Mouse (Mus musculus): ENCODE measurements around the gene Tecta.
A peak's percentile ranks its signal among the peaks of the same experiment; 100 is the strongest.

Tecta gene

GRCm38 (mm10) chr9:42385656-42386055 is 14.1 kb downstream of the Tecta start:
- DNase-seq: no peak

DNA sequence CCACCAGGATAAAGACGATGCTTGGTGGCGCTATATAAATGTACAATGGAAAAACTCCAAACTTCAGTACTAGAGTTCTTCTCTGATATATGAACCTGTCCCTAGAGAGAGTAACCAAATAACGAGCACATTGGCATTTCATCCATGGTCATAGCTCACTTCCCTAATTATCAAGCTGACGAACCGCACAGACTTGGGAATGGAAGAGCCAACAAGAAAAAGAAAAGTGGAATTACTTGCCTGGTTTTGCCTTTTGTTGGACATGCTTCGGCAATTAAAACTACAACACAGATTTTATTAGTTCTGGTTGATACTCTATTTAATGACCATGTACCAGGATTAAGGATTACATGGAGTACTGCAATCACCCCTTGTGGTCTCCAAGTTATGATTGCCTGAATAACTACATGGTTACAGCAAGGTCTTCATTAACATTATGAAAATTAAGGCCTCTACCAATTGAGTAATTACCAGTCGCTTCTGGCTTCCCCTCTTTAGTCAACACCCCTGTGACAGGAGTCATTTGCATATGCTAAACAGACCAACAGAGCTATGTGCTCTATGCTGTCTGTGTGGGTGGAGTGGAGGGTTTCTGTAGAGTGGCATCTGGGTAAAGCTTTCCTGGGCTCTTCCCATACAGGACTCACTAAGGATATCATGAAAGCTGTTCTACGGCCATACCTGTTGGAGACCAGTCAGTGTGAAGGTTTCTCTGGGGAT is 16.9 kb downstream of the Tecta start:
- no peak for DNase-seq

DNA sequence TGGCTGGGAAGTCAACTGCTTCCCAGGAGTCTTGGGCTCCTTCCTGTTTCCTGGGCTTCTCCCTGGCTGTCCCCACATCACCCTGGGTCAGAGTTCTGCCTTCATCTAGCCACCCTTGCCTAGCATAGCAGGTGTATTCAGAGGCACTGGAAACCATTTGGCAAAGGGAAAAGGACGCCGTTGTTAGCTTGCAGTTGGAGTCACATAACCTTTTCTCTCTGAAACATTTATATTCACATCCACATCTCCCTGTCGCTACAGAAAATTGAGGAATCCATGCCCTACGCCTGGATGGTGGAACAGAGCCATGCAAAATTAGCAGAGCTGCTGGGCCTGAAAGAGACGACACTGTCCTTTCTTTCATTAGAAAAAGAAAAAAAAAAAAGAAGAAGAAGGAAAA is 17.7 kb downstream of the Tecta start:
- DNase-seq: no peak

- DNase-seq: no peak
Measured at GRCm38 (mm10) chr9:42378071-42378470, 21.7 kb downstream of the Tecta start.

- no peak for DNase-seq
Measured at GRCm38 (mm10) chr9:42377656-42378055, 22.1 kb downstream of the Tecta start.

DNA sequence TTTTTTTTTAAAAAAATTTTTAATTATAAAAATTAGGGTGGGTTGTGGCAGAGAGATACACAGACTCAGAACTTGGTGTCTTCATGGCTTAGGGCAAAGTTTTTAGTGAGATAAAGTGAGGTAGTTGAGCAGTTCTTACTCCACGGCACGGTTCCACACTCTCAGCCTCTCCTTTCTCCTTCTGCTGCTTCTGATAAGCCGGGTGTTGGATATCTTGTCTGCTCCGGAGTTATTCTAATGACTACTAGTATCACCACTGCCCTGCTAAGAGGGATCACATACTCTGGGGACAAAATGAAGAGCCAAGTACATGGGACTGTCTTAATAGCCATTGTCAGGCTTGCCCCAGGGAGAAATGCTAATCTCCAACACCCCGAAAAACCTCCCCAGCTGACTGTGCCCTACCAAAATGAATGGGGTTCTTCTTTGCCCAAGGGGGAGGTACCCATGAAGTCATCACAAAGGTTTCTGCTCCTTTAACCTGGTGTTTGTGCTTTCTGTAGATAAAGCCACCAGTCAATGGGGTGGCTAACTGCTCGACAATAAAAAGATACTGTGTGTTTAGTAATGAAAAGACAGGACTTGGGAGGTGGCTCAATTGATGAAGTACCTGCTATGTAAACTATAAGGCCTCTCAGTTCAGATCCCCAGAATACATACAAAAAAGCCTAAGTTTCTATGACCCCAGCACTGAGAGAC is 27.9 kb downstream of the Tecta start:
- DNase-seq: no peak

GRCm38 (mm10) chr9:42357585-42357984 is 42.1 kb downstream of the Tecta start:
- DNase-seq: no peak

- DNase-seq: no peak
Measured at GRCm38 (mm10) chr9:42354871-42355270, 44.9 kb downstream of the Tecta start.

- no peak for DNase-seq
Measured at GRCm38 (mm10) chr9:42349791-42350190, 49.9 kb downstream of the Tecta start.

DNA sequence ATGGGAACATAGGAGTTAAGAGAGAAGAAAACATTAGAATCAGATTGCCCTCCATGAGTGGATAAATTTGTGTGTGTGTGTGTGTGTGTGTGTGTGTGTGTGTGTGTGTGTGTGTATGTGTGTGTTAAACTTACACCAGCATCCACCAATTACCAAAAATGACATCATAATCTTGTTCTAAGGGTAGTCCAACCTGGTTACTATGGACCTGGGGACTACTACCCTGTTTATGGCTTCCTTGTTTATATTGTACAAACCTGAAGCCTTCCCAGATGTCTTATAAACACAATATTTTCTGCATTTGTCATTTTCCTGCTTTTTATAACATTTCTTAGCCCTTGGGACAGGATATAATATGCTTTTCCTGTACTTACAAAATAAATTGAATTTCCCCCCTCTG is 53.4 kb downstream of the Tecta start:
- no peak for DNase-seq

- DNase-seq: no peak
Measured at GRCm38 (mm10) chr9:42339151-42339550, 60.6 kb downstream of the Tecta start.

GRCm38 (mm10) chr9:42337026-42337425 is 62.7 kb downstream of the Tecta start:
- no peak for DNase-seq

- no peak for DNase-seq
Measured at GRCm38 (mm10) chr9:42336575-42336974, 63.2 kb downstream of the Tecta start.

DNA sequence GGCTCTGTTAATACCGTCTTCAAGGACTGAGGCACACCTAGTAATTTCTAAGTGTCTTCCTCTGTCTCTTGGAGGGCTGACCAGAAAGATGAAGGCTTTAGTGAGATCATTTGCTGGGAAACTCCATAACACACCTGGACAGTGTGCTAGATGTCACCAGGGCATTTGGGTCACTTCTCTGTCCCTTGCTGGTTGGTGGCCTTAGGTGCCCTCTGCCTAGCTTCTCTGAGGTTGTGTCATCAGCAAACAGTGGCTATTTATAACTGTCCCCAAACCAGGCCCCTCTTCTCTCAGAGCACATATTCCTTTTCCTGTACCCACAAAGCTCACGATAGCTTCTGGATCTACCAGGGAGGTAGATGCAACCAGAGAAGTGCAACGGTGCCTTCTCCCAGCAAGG is 64.8 kb downstream of the Tecta start:
- DNase-seq: no peak

GRCm38 (mm10) chr9:42332692-42333091 is 67.0 kb downstream of the Tecta start:
- no peak for DNase-seq

- no peak for DNase-seq
Measured at GRCm38 (mm10) chr9:42331341-42331740, 68.4 kb downstream of the Tecta start.

GRCm38 (mm10) chr9:42329753-42330152 is 70.0 kb downstream of the Tecta start:
- DNase-seq: no peak

DNA sequence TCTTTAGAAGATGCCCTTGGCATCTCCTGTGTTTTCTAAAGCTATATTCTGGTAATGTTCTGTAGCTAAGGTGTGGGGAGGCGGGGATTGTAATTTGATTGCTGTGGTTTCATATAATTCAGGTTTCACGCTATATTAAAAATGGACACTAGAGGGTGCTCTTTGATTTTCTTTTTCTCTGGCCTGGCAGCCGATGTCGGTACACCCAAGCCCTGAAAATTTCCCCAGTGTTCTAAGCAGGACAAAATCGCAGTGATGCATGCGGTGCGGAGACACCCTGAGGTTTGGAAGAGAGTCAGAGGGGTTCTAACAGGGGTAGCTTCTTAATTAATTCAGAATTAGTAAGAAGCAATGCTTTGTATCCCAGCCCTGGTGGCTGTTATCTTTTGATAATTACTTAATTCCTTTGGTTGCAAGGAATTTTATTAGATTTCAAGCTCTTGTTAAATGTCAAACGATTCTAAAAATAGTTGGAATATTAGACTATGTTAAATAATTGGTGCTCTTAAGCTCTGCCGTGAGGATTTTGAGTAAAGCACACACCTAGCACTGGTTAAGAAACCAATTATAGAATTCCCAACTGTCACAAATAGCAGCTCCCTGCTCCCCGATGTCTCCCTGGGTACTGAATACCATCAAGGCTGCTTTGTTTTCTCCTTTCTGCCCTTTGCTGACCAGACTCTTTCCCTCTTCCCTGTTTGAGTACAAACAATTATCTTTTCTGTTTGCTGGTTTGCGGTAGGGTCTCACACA is 72.9 kb downstream of the Tecta start:
- peak; percentile 38 for DNase-seq

DNA sequence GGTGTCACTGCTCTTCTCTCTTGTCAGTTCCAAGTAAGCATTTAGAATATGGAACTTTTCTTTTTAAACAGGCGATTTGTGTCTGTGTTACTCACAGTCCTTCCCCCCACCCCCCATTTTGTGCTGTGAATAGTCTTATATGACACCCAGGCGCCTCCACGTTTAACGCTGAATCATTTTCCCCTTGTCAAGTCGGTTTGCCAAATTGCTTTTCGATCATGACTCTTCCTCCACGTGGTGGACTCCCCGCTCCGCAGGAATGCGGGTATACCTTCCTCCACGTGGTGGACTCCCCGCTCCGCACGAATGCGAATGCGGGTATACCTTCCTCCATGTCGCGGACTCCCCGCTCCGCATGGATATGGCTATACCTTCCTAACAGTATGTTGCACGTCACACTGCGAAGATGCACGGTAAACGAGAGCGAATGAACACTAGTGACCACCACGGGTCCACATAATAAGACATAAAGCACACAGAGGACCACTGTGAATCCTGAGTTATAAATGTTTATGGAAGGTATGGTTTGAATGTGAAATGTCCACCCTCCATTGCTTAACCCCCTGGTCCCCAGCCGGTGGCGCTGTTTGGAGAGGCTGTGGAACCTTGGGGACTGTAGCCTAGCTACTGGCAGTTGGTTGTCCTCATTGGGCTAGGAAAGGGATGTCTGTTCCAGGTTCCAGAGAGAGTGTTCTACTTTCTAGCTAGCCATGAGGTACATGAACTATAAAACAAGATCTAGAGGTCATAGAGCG is 74.9 kb downstream of the Tecta start:
- no peak for DNase-seq

DNA sequence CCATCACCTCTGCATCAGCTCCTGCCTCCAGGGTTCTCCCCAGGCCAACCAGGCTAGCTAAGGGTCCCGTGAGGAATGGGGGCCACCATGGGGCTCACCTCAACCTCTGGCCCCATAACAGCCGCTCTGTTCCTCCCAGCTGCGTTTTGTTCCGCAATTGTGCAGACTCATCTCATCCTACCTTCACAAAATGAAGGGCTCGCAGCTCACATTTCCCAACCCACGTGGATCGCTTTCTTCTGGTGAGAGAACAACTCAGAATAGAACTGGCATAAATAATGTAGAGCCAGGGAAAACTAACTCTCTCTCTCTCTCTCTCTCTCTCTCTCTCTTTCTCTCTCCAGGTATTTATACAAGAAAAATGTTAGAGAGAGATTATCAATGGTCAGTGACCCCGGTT is 76.5 kb downstream of the Tecta start:
- no peak for DNase-seq

GRCm38 (mm10) chr9:42321442-42321841 is 78.3 kb downstream of the Tecta start:
- no peak for DNase-seq

DNA sequence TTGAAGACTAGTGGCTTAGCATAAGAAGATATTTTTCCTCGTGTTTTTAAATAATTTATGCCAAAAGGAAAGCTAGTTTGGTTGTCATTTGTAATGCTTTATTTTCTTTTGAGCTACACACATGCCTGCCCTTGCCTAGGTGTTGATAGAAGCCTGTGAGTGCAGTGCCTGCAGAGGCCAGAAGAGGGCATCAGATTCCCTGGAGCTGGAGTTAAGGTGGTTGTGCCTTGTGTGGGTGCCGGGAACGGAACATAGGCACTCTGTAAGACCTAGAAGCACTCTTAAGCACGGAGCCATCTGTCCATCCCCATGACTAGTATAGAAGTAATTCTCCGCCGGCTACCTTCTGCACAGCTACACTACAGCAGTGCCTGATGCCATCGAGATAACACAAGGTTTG is 79.1 kb downstream of the Tecta start:
- no peak for DNase-seq

DNA sequence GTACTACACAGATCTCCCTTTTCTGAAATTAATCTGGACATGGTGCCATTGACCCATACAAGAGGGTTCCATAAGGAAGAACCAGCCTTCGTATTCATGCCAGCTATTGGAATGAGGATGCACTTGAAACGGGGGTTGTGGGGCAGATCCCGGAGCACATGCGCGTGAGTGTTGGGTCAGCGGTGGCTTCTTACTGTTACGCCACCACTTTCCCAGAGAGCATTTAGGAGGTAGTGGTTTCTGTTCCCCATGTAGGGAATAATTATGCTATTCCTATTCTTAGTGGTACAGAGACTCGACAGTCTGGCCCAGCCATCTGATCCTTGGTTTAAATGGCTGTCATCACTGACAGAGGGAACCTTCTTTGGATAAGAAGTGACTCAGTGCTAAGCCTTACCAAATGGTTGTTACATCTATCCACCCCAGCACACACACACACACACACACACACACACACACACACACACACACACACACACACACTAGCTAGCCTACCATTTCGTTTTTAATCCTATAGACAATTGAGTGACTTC is 81.2 kb downstream of the Tecta start:
- DNase-seq: no peak
